Mouse (Mus musculus): ENCODE measurements around the gene Gm5901.

DNA sequence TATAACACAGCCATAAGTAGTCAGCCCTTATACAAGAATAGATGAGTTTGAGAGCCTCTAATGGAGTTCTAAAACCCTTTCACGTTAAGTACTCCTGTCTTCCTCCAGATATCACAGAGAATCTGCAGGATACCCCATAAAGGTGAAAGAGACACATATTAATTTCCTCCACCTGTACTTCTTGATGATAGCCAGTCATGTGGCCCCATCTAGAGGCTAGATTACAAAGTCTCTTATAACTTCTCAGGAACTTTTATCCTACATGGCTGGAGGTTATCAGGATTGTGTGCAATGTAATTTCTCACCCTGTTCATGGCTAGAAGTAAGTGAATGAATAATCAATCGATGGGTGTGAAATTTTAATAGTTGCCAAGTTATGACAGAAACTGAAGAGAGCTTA lies 49.5 kb upstream of the Gm5901 start:
- TF ChIP-seq CTCF (IDR thresholded peaks at IDR 0.05; ENCODE audit: low read depth) (peak; percentile 28; the same call in 1 of the 2 replicates), EP300 (optimal IDR thresholded peaks at IDR 0.05) (no peak)
